Mouse (Mus musculus): ENCODE measurements around the gene Cdk5r2. TPM values are rescaled to one million over a fixed set of nuclear protein-coding genes. Genes with fewer than 3 reads are reported as not detected.
A peak's percentile ranks its signal among the peaks of the same experiment; 100 is the strongest.

Gene Cdk5r2
- polyA plus RNA-seq, 1 experiment from 2014 or later, result 0.13 TPM

DNA sequence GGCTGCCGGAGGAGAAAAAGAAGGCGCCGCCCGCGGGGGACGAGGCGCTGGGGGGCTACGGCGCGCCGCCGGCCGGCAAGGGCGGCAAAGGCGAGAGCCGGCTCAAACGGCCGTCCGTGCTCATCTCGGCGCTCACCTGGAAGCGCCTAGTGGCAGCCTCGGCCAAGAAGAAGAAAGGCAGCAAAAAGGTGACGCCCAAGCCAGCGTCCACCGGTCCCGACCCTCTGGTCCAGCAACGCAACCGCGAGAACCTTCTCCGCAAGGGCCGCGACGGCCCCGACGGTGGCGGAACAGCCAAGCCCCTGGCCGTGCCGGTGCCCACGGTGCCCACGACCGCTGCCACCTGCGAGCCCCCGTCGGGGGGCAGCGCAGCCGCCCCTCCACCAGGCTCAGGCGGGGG lies 422 bp downstream of the Cdk5r2 start:
- no peaks in the 10 kb centered on the region for H3K9me3 ChIP-seq (replicated peaks)
- no peaks in the 10 kb centered on the region for H3K36me3 ChIP-seq
- H3K4me3 ChIP-seq (replicated peaks), result peak overlapping the region; percentile 65
- H3K9ac ChIP-seq, result peak overlapping the region; percentile 27
- WGBS, result 1% methylated on average over 35 of the region's 48 CpGs
- no peak for ATAC-seq (ENCODE audit: insufficient number of reproducible peaks, low FRiP score, low TSS enrichment, low read depth)
- peaks cover 95% of the 10 kb centered on the region for H3K27me3 ChIP-seq
- peaks cover 41% of the 10 kb centered on the region for H3K4me1 ChIP-seq
- H3K4me2 ChIP-seq (replicated peaks), result peak overlapping the region; percentile 99
- H3K27ac ChIP-seq (replicated peaks), result no peak overlapping the region

DNA sequence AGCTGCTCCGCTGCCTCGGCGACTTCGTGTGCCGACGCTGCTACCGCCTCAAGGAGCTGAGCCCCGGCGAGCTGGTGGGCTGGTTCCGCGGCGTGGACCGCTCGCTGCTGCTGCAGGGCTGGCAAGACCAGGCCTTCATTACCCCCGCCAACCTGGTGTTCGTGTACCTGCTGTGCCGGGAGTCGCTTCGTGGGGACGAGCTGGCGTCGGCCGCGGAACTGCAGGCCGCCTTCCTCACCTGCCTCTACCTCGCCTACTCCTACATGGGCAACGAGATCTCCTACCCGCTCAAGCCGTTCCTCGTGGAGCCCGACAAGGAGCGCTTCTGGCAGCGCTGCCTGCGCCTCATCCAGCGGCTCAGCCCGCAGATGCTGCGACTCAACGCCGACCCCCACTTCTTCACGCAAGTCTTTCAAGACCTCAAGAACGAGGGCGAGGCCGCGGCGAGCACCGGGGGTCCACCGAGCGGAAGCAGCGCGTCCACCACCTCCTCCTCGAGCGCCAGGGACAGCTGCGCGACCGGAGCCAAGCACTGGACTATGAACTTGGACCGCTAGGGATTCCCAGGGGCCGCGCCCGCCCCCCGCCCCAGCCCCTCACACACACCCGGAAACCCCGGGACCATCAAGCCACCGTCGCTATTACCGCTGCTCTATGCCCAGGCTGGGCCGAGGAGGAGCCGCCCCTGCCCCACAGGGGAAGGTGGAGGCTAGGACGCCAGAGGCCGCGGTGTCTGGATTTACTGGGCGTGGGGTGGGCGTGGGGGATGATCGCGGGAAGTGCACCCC lies 1.1 kb downstream of the Cdk5r2 start:
- Histone ChIP-seq H3K4me2 (replicated peaks) (peak overlapping the region; percentile 99), H3K4me1 (peaks cover 41% of the 10 kb centered on the region), H3K27me3 (peaks cover 93% of the 10 kb centered on the region), H3K4me3 (replicated peaks) (peak overlapping the region; percentile 65), H3K9ac (no peak overlapping the region), H3K9me3 (replicated peaks) (no peaks in the 10 kb centered on the region), H3K27ac (replicated peaks) (no peak overlapping the region), H3K36me3 (no peaks in the 10 kb centered on the region)
- WGBS, result 1% methylated on average over 74 of the region's 74 CpGs
- ATAC-seq (ENCODE audit: insufficient number of reproducible peaks, low FRiP score, low TSS enrichment, low read depth), result no peak

DNA sequence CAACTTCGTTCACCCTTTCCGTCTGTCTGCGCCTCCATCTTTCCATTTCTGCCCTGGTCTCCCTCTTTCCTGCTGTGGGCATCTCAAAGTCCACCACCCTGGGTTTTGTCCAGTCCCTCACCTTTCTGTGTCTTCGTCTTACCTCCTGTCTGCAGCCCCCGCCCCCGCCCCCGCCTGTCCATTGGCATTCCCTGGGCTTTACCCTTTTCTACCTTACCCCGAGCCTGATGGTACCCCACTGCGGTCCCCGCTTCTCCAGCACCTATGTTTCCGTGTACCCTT lies 1.6 kb downstream of the Cdk5r2 start:
- WGBS, result 1% methylated on average over 10 of the region's 11 CpGs
- Histone ChIP-seq H3K4me2 (replicated peaks) (peak overlapping the region; percentile 99), H3K9ac (no peak overlapping the region), H3K4me3 (replicated peaks) (peak overlapping the region; percentile 65), H3K4me1 (peaks cover 41% of the 10 kb centered on the region), H3K27ac (replicated peaks) (no peak overlapping the region), H3K9me3 (replicated peaks) (no peaks in the 10 kb centered on the region), H3K27me3 (peaks cover 88% of the 10 kb centered on the region), H3K36me3 (no peaks in the 10 kb centered on the region)
- no peak for ATAC-seq (ENCODE audit: insufficient number of reproducible peaks, low FRiP score, low TSS enrichment, low read depth)

DNA sequence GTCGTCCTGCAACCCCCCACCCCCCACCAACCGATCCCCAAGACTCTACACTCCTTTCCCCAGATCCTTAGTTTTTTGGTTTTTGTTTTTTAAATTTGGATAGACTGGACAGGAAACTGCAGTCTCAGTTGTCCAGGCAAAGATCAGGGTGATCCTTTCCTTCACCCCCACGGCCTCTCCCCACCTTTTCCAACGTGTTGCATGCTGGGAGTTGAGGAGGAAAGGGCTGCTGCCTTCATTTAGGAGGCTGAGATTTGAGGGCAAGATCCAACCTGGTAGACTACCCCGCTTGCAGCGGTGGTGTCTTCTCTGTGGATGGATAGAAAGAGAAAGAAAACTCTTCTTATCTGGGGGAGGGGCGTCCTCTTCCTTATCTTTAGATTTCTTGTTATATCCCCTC lies 2.1 kb downstream of the Cdk5r2 start:
- Histone ChIP-seq H3K36me3 (no peaks in the 10 kb centered on the region), H3K27me3 (peaks cover 84% of the 10 kb centered on the region), H3K4me1 (peaks cover 41% of the 10 kb centered on the region), H3K4me3 (replicated peaks) (0 out of 2 replicates have a peak overlapping the region, but pooled peaks have one; percentile 65), H3K27ac (replicated peaks) (no peak overlapping the region), H3K9ac (no peak overlapping the region), H3K9me3 (replicated peaks) (no peaks in the 10 kb centered on the region), H3K4me2 (replicated peaks) (no peak overlapping the region; the same call in 1 of the 2 replicates)
- 0% methylated on average over 7 of the region's 7 CpGs for WGBS
- ATAC-seq (ENCODE audit: insufficient number of reproducible peaks, low FRiP score, low TSS enrichment, low read depth), result no peak

GRCm38 (mm10) chr1:74857201-74857600 lies 2.5 kb downstream of the Cdk5r2 start:
- H3K4me3 ChIP-seq (replicated peaks), result no peak overlapping the region
- peaks cover 79% of the 10 kb centered on the region for H3K27me3 ChIP-seq
- H3K4me2 ChIP-seq (replicated peaks), result no peak overlapping the region
- no peak for ATAC-seq (ENCODE audit: insufficient number of reproducible peaks, low FRiP score, low TSS enrichment, low read depth)
- no peaks in the 10 kb centered on the region for H3K36me3 ChIP-seq
- H3K9me3 ChIP-seq (replicated peaks), result no peaks in the 10 kb centered on the region
- H3K4me1 ChIP-seq, result peaks cover 41% of the 10 kb centered on the region
- no peak overlapping the region for H3K9ac ChIP-seq
- H3K27ac ChIP-seq (replicated peaks), result no peak overlapping the region
- WGBS, result 3% methylated on average over 20 of the region's 20 CpGs

GRCm38 (mm10) chr1:74857677-74858076 lies 2.9 kb downstream of the Cdk5r2 start:
- no peaks in the 10 kb centered on the region for H3K36me3 ChIP-seq
- WGBS, result 2% methylated on average over 4 of the region's 4 CpGs
- peaks cover 75% of the 10 kb centered on the region for H3K27me3 ChIP-seq
- H3K4me2 ChIP-seq (replicated peaks), result peak overlapping the region; percentile 52
- no peak overlapping the region for H3K27ac ChIP-seq (replicated peaks)
- ATAC-seq (ENCODE audit: insufficient number of reproducible peaks, low FRiP score, low TSS enrichment, low read depth), result no peak
- peak overlapping the region; percentile 37 for H3K4me3 ChIP-seq (replicated peaks)
- H3K4me1 ChIP-seq, result peaks cover 41% of the 10 kb centered on the region
- no peaks in the 10 kb centered on the region for H3K9me3 ChIP-seq (replicated peaks)
- no peak overlapping the region for H3K9ac ChIP-seq

GRCm38 (mm10) chr1:74858171-74858719 lies 3.5 kb downstream of the Cdk5r2 start:
- Histone ChIP-seq H3K36me3 (no peaks in the 10 kb centered on the region), H3K4me3 (replicated peaks) (peak overlapping the region; percentile 37), H3K4me2 (replicated peaks) (peak overlapping the region; percentile 52), H3K27ac (replicated peaks) (no peak overlapping the region), H3K27me3 (peaks cover 69% of the 10 kb centered on the region), H3K9me3 (replicated peaks) (no peaks in the 10 kb centered on the region), H3K9ac (no peak overlapping the region), H3K4me1 (peaks cover 41% of the 10 kb centered on the region)
- 0 out of 2 replicates have a peak, but pooled peaks have one; percentile 47 for ATAC-seq (ENCODE audit: insufficient number of reproducible peaks, low FRiP score, low TSS enrichment, low read depth)
- WGBS, result under 1% methylated on average over 29 of the region's 29 CpGs

- H3K9ac ChIP-seq, result no peak overlapping the region
- H3K27me3 ChIP-seq, result peaks cover 66% of the 10 kb centered on the region
- H3K27ac ChIP-seq (replicated peaks), result no peak overlapping the region
- peak overlapping the region; percentile 52 for H3K4me2 ChIP-seq (replicated peaks)
- no peak for ATAC-seq (ENCODE audit: insufficient number of reproducible peaks, low FRiP score, low TSS enrichment, low read depth)
- no peaks in the 10 kb centered on the region for H3K9me3 ChIP-seq (replicated peaks)
- H3K36me3 ChIP-seq, result no peaks in the 10 kb centered on the region
- H3K4me3 ChIP-seq (replicated peaks), result peak overlapping the region; percentile 37
- 7% methylated on average over 16 of the region's 16 CpGs for WGBS
- H3K4me1 ChIP-seq, result peaks cover 41% of the 10 kb centered on the region
Observed at GRCm38 (mm10) chr1:74858805-74859204, 4.1 kb downstream of the Cdk5r2 start.

- Histone ChIP-seq H3K4me1 (peaks cover 38% of the 10 kb centered on the region), H3K9ac (no peak overlapping the region), H3K27ac (replicated peaks) (no peak overlapping the region), H3K9me3 (replicated peaks) (no peaks in the 10 kb centered on the region), H3K27me3 (peaks cover 60% of the 10 kb centered on the region), H3K4me3 (replicated peaks) (no peak overlapping the region), H3K36me3 (no peaks in the 10 kb centered on the region), H3K4me2 (replicated peaks) (no peak overlapping the region)
- ATAC-seq (ENCODE audit: insufficient number of reproducible peaks, low FRiP score, low TSS enrichment, low read depth), result no peak
- WGBS, result 40% methylated on average over 6 of the region's 6 CpGs
Observed at GRCm38 (mm10) chr1:74859223-74859984, 4.7 kb downstream of the Cdk5r2 start.

DNA sequence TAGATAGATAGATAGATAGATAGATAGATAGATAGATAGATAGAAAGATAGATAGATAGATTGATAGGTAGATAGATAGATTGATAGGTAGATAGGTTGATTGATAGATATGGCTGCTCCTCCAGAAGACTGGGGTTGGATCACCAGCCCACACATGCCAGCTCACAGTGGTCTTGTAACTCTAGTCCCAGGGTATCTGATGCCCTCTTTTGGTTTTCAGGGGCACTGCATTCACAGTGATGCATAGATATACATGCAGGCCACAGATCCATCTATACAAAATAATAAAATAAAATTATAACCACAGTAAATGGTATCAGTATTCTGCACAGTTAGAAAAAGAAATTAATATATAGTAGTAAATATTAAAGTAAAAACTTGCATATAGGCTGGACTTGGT lies 7.0 kb downstream of the Cdk5r2 start:
- H3K27ac ChIP-seq (replicated peaks), result no peak overlapping the region
- no peaks in the 10 kb centered on the region for H3K9me3 ChIP-seq (replicated peaks)
- no peaks in the 10 kb centered on the region for H3K36me3 ChIP-seq
- no peak overlapping the region for H3K9ac ChIP-seq
- no peak overlapping the region for H3K4me3 ChIP-seq (replicated peaks)
- H3K4me2 ChIP-seq (replicated peaks), result no peak overlapping the region
- peaks cover 39% of the 10 kb centered on the region for H3K27me3 ChIP-seq
- ATAC-seq (ENCODE audit: insufficient number of reproducible peaks, low FRiP score, low TSS enrichment, low read depth), result no peak
- peaks cover 18% of the 10 kb centered on the region for H3K4me1 ChIP-seq

- no peak overlapping the region for H3K9ac ChIP-seq
- 56% methylated on average over 2 of the region's 2 CpGs for WGBS
- no peaks in the 10 kb centered on the region for H3K4me1 ChIP-seq
- no peaks in the 10 kb centered on the region for H3K36me3 ChIP-seq
- H3K27me3 ChIP-seq, result peaks cover 18% of the 10 kb centered on the region
- H3K4me2 ChIP-seq (replicated peaks), result no peak overlapping the region
- no peak for ATAC-seq (ENCODE audit: insufficient number of reproducible peaks, low FRiP score, low TSS enrichment, low read depth)
- H3K9me3 ChIP-seq (replicated peaks), result no peaks in the 10 kb centered on the region
- H3K27ac ChIP-seq (replicated peaks), result no peak overlapping the region
- no peak overlapping the region for H3K4me3 ChIP-seq (replicated peaks)
Observed at GRCm38 (mm10) chr1:74872218-74872617, 17.5 kb downstream of the Cdk5r2 start.

Data from embryonic facial prominence, embryonic 15.5 days (tissue).